Mouse (Mus musculus): ENCODE measurements around the gene BC048562.

The BC048562 gene

DNA sequence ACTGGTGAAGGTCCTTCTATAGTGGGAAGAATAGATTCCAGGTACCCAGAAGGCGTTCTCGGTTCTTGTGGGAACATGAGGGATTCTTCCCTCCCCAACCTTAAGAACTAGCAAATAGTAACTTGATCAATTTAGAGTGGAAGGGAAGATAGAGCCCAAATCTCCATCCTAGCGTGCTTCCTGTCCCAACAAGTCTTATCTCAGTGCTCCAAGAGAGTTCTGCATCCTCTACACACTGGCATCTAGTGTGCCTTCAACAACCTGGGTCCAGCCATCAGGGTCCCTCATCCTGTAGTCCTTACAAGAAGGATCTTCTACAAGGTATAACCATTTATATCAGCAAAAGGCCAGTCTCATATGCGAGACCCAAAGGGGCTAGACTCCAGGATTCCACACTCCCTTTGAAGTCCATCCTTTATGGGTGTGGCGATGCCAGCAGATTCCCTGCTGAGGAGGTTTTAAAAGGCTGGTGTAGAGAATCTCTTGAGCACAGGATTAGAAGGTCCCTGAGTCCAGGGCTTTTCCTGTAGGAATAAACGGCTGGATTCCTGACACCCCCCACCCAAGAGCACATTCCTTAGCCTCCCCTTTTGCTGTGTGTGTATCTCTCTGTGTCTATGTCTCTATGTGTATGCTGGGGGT is 15.4 kb downstream of the BC048562 start:
- no peak for DNase-seq

GRCm38 (mm10) chr9:108452291-108452906 is 16.1 kb downstream of the BC048562 start:
- DNase-seq = peak; percentile 80 to 84

GRCm38 (mm10) chr9:108452911-108453310 is 16.6 kb downstream of the BC048562 start:
- DNase-seq = no peak

- DNase-seq = no peak
These were observed 17.2 kb downstream of the BC048562 start for GRCm38 (mm10) chr9:108453458-108453857.

DNA sequence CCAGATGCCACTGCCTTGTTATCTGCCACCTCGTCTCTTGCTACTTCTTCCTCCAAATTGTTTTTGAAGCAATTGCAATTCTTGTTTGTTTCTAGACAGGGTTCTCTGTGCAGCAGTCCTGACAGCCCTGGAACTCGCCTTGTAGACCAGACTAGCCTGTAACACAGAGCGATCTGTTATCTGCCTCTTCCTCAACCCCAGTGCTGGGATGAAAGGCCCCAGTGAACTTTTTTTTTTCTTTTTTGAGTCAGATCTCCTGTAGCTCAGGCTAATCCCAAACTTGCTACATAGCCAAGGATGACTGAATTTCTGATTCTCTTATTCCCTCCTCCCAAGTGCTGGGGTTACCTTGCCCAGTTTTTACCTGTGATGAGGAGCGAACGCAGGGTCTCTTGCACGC is 18.1 kb downstream of the BC048562 start:
- DNase-seq = no peak

DNA sequence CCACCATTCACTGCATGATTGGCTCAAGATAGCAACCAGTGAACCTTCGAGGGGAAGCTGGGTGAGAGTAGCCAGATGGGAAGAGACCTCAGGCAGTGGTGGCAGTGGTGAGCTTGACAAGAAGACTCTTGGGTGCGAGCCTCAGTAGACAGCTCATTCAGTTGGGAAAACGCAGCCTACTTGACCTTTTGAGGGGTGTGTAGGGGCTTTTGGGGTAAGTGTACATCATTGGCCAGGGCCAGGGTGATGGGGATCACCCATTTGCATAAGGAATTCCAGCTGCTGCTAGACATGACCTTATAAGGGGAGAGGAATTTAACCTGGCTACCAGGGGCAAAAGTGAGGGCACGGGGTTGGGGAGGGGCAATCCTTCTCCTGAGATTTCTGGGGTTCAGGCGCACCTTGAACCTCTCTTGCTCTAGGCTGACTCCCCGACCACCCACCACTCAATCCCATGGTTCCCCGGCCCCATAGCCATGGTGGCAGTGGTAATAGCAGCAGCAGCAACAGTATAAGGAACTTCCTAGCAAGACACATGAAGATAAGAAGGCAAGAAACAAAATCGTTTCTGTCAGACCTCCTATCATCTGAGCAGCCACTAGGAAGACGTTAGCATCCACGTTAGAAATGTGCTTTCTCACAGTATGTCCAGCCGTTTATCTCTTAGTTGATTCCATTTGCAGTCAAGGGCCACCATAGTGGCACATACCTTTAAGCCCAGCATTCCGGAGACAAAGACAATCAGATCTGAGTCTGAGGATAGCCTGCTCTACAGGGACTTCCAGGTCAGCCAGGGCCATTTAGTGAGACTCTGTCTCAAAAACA is 19.7 kb downstream of the BC048562 start:
- no peak for DNase-seq

- DNase-seq = no peak
These were observed 20.7 kb downstream of the BC048562 start for GRCm38 (mm10) chr9:108456953-108457352.

DNA sequence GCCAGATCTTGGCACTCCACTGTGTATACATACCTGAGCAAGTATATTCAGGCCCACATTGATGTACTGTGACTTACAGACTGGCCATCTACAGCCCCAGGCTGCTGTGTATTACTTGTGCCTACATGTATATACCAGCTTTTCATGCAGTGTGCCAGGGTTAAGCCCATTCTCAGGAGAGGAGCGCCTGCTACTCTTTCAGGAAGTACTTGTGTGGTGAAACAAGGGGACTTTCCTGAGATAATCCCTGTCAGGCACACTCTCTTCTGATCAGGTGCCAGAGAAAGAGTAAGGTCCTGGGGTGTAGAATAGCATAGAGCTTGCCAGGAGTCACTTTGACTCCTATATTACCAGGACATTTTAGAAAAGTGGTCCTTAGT is 23.6 kb downstream of the BC048562 start:
- DNase-seq = no peak

DNA sequence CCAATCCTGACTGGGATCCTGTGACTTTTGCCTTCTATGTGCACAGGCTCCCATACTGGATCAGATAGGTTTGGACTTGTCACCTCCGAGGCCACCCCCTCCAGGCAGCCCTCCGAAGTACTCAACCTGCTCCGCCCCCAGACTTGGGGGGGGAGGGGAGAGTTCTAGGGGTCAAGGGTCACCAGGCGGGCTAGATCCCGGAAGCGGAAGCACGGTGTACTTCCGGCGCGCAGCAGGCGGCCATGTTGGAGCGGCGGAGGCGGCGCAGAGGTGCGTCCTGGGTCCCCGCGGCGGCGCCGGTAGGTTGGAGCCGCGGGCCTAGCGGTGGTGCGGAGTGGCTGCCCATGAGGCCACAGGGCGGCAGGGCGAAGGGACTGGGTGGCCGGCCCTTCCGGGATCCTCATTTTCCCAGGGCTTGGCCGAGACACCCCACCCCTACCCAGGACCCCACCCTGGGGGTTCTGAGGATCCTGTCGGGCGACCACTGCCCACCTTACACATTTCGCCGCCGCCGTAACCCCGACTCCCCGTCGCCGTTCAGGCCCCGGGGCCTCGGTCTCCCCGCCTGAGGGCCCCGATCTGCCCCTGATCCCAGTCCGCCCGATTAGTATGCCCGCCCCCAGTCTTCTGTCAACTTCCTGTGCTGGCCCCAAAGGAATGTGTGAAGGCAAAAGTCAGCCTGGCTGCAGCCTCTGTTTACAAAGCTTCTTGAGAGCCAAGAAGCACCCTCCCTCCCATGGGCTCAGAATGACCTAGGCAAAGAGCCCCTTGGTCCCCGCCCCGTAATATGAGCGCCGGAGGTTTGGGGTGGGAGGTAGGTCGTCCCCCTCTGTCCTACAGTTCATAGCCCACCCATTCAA is 24.3 kb downstream of the BC048562 start, which contains the start of gene Ccdc71:
Gene Ccdc71 (plus strand): TSS at position 209 of the 860 bp plus-strand sequence.
- DNase-seq = peak; percentile 83 to 89

- DNase-seq = no peak
These were observed 24.9 kb downstream of the BC048562 start, which contains the start of gene Klhdc8b for GRCm38 (mm10) chr9:108461181-108461631. TSS of gene Klhdc8b (minus strand) at chr9:108461581.

- DNase-seq = no peak
These were observed 25.4 kb downstream of the BC048562 start for GRCm38 (mm10) chr9:108461675-108462074.

DNA sequence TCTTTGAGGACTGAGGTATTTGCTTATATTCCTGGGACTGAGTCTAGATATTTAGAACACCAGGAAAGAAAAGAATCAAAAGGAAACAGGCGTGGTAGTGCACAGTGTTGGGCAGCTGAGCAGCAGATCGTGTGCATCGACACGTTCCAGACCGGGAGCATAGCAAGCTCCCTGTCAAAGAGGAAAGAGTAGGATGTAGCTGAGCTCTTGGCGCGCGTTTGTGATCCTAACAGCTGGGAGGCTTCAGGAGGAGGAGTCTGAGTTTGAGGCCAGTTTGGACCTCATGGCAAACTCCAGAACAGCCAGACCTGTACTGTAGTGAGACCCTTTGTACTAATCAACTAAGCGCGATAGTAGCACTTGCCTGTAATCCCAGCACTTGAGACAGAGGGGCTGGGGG is 25.9 kb downstream of the BC048562 start:
- no peak for DNase-seq

DNA sequence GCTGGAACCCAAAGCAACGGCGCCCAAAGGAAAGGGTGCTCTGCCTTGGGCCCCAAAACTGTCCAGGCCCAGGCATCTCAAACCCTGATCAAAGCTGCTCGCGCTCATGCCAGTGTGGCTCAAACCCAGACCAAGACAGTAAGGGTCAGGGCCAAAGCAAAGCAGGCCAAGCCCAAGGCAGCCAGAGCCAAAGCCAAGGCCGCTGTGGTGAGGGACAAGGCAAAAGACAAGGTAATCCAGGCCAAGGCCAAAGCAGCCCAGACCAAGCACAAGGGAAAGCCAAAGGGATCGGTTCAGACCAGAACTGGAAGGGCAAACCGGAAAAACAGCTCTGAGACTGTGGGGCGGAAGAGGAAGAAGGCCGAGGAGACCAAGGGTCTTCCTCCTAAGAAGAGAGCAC is 27.4 kb downstream of the BC048562 start:
- no peak for DNase-seq

DNA sequence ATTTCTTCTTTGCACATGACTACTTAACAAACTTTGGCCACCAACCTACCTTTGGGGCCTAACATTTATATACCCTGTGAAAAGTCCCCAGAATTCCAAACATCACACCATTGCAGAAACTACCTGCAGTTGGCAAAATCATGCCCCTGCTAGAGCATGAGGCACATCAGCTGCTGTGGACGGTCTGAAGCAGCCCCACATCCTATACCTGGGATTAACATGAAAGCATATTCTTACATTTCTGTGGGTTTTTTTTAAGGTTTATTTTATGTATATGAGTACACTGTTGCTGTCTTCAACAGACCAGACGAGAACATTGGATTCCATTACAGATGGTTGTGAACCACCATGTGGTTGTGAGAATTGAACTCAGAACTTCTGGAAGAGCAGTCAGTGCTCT is 29.9 kb downstream of the BC048562 start:
- no peak for DNase-seq

- no peak for DNase-seq
These were observed 33.1 kb downstream of the BC048562 start for GRCm38 (mm10) chr9:108469430-108469829.

GRCm38 (mm10) chr9:108469845-108470244 is 33.6 kb downstream of the BC048562 start:
- DNase-seq = no peak

GRCm38 (mm10) chr9:108474528-108474927 is 38.2 kb downstream of the BC048562 start:
- peak in 1 of 2 experiments; percentile 7 for DNase-seq

DNA sequence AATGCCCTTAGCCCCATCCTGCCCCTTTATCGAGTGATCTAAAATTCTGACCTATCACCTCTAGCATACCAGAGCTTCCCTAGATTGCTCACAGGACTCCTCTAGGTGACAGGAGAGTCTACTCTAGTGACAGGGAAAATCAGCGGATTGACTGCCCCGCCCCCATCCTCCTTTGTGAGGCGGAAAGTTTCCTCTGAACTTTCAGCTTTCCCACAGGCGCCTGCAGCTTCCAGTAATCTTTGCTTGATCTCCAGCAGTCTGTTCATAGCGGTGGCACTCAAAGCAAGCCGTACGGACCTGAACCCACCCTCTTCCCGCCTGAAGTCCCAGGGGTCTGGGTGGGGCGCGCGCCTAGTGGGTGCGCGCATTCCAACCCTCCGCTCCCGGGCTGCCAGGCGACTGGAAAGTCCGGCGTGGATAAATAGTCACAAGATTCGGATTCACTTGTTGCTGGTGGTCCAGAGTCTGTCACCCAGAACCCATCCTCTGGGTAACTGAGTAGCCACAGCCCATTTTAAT is 42.4 kb downstream of the BC048562 start:
- no peak for DNase-seq

DNA sequence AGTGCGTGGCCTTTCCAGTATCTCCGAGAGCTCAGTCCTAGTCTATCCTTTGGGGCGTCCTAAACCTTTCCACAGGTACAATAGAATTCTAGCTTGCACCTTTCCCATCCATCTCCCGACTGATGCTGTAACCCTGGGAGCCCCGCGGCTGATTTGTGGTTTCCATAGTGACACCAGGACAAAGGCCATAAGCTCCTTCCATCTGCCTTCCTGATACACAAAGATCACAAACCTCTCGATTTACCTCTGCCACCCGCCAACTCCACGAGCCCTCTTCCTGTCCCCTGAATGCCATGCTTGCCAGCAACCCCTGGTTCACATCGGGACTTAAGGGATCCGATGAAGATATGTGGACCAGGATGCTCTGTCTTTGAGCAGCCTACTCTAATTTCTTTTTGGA is 43.0 kb downstream of the BC048562 start:
- no peak for DNase-seq

GRCm38 (mm10) chr9:108479721-108480351 is 43.6 kb downstream of the BC048562 start, which contains the start of gene Lamb2:
TSS of gene Lamb2 (plus strand) at chr9:108479736.
- DNase-seq = no peak

GRCm38 (mm10) chr9:108480813-108481519 is 44.7 kb downstream of the BC048562 start:
- no peak for DNase-seq

Data from thymus, postnatal 36 days (tissue).